Mouse (Mus musculus) brain, adult 2 months (tissue): ENCODE data around the gene Myh2.

Experiments
- DNase-seq: peaks from one replicate; pipeline ENCODE4 v3.0.0; 2011; ENCODE audit warnings: low read depth, low spot score

Myh2 gene

DNA sequence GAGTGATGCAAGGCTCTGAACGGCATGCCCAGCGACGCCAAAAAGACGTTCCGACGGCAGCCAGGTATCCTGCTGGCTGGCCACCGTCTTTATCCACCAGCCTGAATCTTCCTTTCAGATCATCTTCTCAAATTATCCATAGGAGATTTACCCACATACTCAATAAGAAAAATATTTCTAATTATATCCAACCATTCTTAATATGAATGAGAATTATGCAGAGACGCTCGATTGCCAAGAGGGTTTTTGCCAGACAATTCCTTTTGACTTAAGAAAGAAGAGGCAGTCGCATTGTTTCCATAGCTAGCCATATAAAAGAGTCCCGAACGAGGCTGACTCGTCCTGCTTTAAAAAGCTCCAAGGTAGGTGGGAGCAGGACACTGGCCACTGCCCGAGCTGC lies at the start of gene Myh2:
TSS of gene Myh2 (plus strand) at position 301 of the 400 bp plus-strand sequence.
- no peak for DNase-seq

DNA sequence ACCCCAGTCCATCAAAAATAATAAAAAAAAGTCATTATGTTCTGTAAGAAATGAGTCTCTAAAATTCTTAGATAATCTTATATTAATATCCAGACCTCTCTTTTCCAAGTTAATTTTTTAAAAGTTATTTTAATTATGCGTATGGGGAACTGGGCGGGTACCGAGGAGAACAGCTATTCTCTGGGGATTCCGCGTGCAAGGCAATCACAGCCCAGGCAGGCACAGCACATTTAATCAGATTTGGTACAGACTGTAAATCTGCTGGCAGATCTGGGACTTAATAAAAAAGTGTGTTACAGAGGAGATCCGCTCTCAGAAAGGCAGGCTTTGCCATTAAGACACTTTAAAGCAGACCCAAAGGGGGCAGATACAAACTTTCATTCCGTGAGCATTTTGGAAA lies 45.9 kb upstream of the Myh2 start:
- no peak for DNase-seq

DNA sequence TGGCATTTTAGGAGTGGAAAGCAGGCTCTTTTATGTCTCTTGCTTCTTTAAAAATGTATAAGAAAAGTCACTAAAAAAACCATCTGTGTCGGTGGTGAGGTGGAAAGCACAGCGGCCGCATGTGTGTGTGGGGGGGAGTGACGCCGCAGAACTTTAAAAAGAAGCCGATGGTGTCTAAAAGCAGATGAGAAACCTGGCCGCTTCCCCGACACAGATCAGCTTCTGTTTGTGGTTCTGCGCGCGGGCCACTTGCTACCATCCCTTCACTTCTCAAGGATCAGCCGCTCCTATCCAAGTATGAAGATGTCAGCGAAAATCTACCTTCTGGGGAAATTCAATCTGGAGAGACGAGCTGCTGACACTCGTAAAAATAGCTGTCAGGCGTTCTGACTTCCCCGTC lies 45.5 kb upstream of the Myh2 start:
- DNase-seq: peak; percentile 81

DNA sequence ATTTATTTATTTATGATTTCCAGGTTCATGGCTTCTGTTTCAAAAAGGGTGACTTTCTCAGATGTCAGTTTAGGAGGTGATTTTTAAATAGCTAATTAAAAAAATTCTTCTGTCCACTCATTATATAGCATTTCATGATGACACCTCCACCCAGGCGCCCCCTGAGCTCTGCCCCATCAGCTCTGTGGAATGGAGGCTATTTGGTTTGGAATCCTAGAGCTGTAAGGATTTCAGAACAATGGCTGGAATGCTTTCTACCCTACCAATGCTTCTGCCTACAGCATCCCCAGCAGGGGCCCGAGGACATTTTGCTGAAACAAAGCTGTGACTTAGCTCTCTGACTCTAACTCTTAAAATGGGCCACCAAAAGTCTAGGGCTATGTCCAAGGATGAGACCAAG lies 37.3 kb upstream of the Myh2 start:
- no peak for DNase-seq

DNA sequence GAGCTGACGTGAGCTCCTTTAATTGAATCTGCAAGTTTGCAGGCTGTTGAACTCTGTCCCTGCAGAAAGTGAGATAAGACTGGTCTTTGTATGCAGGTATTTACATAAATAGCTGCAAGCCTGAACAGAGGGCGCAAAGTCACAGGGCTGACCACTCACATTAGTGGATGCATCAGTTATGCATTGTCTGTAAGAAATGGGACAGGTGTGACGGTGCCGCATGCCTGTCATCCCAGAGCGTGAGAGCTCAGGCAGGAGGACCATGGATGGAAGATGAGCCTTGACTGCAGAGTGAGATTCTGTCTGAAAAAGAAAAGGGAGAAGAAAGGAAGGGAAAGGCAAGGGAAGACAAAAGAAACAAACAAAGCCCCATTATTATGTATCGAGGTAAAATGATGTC lies 36.2 kb upstream of the Myh2 start:
- DNase-seq: no peak

DNA sequence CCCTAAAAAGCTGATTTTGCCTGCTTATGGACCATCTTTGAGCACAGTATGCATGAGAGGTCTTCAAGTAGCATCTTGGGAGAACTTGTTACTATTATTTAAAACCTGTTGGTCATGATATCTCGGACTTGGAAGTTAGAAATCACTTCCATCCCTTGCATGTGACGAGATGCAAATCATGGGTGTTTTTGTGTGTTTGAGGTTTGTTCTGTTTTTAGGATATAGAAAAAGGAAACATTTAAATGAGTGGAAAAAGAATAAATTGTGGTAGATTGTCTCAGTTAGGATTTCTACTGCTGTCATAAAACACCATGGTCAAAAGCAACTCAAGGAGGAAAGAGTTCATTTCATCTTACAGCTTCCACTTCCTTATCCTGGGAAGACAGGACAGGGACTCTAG lies 35.3 kb upstream of the Myh2 start:
- DNase-seq: no peak

DNA sequence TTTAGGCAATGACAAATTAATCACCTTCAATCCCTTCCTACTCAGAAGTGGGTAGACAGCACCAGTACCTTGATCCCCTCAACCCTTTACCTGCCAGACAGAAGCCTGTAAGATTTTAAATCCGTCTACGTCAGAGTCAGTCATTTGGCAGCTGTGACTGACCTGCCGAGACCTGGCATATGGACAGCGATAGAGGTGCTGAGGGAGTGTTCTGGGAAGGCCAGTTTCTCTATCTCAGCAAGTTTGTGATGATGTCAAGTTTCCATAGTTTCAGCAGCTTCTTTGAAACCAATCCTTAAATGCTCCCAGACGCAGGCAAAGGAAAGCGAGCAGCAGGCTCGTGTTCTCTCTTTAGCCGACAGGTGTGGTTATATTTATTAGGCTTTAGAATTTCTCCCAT lies 31.3 kb upstream of the Myh2 start:
- DNase-seq: no peak

DNA sequence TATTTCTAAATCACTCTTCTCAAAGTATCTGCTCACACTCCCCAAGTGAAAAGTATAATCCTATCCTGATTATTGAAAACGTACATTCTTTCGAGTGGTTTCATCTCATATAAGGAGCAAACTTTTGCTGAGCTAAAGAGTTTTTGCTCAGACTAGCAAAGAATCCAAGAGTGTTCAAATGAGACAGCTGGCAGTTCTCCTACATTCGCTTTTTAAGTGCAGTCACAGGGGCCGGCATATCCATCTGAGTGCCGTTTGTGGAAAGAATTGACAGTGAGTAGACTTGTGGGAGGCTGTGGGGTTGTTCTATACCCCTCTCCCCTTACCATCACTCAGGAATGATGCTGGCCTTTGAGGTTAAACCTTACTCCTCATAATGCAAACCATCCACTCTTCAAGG lies 30.7 kb upstream of the Myh2 start:
- peak; percentile 28 for DNase-seq

DNA sequence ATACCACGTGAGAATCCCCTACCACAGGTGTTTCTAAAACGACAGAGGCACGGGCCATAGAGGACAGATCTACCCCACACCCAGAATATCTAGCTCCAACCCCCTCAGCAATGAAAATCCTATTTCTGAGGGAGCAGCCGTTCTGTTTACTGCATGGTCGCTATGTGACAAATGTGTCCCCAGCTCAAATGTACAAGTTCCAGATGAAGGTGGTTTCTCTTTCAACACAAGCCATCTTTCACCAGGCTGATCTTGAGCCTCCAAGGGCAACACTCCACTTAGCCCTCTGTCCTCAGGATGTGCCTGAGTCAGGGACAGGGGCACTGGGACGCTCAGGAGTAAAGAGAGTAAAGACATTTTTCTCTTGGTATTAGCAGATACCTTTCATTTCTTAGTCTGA lies 29.8 kb upstream of the Myh2 start:
- no peak for DNase-seq

DNA sequence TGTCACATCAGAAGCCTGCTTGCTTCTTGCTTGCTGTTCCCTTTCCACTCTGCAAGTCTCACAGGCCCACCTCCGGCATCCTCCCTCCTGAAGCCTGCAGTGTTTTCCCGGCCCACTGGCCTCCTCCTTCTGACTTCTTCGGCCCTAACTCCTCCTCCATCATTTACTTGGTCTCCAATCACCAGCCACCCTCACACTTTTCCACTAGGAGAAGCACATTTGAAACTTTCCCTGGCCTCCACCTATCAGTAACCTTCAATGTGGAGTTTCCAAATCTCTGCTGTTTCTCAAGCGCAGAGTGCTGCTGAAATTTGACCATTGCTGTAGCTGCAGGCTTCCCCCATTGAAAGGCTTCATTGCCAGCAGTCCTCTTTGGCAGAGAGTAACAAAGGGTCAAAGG lies 28.8 kb upstream of the Myh2 start:
- DNase-seq: no peak

DNA sequence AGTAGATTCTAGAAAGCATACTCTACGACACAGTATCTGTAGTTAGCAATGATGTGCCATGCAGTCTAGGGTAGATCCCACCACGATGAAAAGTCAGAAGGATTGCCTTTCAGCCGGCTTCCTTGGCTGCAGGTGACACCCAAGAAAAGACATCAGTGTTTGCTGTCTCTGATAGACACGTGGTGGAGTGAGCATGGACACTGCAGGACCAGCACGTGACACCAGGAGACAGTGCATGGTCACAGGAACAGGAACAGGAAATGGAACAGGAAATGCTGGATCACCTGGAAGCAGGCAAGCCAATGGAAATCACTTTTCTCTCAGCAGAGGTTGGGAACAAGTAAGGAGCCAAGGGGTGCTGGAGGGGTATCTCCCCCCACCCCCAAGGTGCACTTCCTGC lies 27.8 kb upstream of the Myh2 start:
- no peak for DNase-seq

DNA sequence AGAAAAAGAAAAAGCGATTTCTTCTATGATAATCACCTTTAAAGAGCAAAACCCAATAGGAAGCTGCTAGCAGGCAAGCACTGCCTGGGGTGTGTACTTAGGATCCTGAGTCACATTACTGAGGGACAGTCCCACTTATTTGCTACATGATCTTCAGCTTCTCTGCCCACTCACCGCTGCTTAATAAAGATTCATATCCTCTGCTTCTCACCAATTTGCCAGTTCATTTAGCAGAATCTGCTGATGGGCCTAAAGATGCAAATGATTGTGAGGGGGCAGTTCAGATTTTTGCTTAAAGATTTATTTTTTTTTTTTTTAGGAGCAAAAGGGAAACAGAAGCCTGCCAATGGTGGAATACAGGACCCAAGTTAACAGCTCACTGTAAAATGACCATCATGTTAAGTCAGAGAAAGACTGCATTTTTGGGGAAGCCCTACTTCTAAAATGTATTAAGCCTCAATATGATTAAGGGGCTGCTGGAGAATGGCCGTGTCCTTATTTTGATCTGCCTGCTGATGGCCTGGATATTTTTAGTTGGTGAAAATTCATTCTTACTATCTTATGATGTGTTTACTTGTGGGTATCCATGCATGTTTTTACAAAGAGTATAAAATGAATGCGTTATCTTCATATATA lies 26.8 kb upstream of the Myh2 start:
- DNase-seq: peak; percentile 30

DNA sequence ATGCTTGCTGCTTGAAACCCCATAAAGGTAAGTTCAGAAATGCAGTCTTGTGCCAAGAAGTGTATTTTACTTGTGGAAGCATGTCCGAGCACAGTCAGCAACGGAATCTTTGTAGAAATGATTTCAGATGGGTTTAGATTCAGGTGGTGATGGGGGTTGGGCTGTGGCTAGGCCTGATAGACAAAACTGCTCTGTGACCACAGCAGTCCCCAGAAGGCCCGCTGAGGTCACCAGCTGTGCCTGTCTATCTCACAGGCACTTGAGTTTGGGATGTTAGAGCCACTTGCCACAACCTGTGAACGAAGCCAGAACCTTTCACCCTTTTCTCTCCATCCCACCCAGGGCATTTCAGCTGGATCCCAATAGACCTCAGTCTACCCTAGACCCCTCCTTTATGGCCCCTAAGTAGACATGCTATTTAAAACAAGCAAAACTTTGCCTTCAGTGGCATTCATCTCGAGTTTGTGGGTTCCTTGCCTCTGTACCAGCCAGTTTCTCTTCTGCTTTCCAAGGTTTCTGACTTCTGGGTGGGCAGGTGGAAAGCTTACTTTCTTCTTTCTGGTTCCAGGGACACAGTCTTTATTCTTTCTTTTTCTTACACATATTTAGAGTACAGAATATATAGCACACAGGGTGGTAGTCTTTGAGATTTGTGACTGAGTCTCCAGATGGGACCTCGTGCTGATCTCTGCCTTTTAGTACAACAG lies 26.1 kb upstream of the Myh2 start:
- DNase-seq: no peak

DNA sequence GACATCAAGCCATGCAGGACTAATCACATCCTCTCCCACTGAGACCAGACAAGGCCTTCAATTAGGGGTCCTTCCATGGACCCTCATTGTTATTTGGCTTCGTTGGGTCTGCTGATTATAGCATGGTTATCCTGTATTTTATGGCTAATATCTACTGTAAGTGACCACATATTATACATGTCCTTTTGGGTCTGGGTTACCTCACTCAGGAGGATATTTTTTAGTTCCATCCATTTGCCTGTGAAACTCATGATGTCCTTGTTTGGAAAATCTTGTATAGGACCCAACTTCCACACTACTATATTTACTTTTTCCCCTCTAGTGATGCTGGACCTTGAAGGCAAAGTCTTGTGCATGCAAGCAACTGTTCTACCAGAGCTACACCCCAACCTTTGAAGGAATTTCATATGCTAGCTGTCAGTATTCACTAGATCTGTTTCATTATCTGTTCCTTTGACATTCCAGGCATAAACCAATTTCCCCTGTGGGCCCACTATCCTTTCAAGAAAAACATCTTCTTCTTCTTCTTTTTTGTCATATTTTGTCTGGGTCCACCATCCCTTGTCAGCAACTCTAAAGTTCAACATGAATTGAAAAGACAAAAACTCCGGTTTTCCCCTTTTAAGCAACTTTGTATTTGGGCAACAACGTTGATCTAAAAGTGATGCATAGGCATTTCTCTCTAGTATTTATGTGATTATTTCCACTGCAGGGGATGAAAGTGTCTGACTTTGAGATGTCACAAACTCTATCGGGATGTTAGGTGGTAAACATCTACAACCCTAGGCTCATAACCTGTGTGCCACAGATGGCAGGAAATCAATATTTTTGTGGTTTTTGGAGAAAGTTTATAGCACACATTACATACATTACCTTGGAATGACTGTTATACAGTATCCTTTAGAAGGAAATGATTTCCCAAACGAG lies 25.1 kb upstream of the Myh2 start:
- no peak for DNase-seq

DNA sequence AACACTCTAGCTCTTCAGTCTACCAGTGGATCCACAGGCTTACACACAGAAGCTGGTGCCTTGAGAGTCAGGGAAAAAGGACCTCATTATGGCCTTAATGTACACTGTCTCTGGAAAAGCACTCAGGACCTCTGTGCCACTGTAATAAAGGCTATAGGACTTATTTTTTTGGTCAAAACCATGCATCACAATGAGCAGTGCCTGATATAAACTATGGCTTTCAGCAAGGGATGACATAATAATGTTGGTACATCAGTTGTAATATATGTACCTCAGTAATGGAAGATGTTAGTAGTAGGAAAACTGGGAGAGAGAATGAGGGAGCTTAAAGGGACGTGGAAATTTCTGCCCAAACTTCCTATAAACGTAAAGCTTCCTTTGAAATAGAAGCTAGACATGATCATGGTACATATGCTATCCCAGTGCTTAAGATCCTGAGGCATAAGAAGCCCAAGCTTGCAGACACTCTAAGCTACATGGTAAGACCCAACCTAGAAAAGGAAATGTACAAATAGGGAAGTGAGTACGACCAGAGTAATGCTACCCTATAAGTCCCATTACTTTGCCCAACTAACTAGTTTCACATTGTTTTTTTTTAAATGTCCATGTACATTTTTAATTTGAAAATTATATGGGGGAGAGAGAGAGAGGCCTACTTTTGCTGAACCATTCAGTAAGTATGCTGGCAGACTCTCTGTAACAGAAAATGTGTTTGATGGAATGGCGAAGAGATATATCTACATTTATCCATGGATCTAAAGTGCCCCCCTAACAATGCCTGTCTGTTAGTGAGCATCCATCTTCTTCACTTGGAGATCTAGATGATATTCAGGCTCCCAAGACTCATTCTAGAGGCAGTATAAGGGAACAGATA lies 24.2 kb upstream of the Myh2 start:
- DNase-seq: no peak

DNA sequence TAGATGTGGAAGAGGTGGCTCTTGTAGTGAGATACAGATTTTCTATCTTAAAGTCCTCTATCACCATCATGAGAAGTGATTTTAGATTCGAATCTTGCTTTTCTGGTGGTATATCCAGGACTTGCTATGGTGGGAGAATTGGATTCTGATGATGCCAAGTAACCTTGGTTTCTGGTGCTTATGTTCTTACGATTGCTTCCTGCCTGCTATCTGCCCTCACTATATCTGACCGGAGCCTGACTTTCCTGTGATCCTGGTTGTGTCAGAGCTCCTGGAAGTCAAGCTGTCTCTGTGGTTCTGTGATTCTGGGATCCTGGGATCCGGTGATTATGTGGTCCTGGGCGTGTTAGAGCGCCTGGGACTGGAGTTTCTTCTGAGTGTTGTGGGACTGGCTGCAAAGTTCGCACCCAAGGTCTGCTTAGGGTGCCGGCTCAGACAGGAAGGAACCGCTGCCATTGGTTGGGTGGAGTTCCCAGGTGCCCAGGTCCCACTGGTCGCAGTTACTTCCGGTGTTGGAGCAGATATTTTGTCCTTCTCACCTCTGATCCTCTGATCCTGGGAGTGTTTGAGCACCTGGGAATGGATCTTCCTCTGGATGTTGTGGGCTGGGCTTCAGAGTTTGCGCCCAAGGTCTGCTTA lies 23.4 kb upstream of the Myh2 start:
- no peak for DNase-seq

DNA sequence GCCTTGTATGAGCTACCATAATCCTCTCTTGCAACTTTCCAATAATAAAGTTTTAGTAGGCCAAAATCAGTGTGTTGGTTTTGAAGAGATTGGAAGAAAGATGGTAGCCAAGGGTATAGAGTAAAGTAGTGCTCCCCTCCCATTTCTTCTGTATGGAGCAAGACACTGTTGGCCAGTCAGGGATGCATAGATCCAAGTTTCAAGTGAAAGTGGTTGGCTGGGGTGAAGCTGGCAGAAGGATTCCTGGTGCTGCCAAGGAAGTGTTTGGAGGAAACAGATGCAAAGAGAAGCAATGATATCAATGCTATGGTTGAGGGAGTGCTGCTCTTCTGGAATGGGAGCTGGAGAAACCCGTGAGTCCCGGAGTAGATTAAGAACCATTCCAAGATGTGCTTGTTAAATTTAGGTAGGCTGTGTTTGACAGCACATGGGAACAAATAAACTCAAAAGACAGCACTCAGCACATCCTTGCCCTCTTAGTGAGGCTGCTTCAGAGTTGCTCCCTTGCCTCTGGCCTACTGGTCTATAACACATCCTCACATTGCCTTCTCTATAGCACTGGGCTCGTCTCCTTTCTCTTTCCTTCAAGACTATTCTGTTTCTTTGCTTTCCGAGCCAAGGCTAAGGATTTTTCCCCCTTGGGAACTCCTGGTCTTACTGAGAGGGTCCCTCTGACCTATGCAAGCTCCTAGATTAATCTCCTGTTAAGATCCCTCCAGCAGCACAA lies 22.4 kb upstream of the Myh2 start:
- no peak for DNase-seq

DNA sequence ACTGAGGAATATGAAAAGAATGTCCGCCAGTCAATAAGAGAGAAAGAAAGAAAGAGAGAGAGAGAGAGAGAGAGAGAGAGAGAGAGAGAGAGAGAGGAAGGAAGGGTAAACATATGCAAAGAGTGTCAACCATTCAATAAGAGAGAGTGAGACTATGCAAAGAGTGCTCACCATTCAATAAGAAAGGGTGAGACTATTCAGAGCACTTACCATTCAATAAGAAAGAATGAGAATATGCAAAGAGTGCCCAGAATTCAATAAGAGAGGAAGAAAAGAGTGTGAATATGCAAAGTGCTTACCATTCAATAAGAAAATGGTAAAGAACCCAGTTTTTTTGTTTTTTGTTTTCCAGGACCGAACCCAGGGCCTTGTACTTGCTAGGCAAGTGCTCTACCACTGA lies 20.6 kb upstream of the Myh2 start:
- no peak for DNase-seq

DNA sequence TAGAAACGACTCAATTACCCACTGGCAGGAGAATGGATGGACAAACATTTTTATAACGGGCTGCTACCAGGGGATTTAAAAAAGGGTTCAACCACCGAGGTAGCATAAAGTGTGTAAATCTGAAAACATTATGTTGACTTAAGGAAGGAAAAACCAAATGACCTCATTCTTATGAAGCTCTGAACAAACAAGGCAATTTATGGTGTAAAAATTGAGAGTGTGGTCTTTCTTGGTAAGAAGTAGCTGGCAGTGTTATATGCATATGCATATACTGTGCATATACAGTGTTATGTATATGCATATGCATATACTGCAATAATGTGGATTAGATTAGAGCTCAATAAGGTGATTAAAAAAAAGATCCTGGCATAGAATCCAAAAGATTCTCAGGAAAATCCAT lies 19.7 kb upstream of the Myh2 start:
- no peak for DNase-seq
